Mouse (Mus musculus) MEL (cell line): ENCODE measurements around the gene Fibin. TPM values are rescaled to one million over a fixed set of nuclear protein-coding genes. Genes with fewer than 3 reads are reported as not detected.

Experiments used
- DNase-seq: peaks from one replicate; pipeline ENCODE4 v3.0.0; 2011; ENCODE audit warnings: low read depth, low spot score
- H3K27ac ChIP-seq: 2 replicates; pipeline ENCODE4 v1.5.1; 2012; ENCODE audit warnings: low read depth, mild to moderate bottlenecking, control low read depth, low read length, moderate library complexity; ENCODE audit not compliant: control insufficient read depth
- H3K27me3 ChIP-seq, 2 experiments: fragments of 150-350 bp in 1 of 2; sonication (generic) in 1 of 2; 2 replicates each; pipeline ENCODE4 v1.6.1; 2012; ENCODE audit warnings: low read length in 2 of 2, mild to moderate bottlenecking in 2 of 2, improper control_type of control experiment in 1 of 2, moderate library complexity in 1 of 2; ENCODE audit not compliant: insufficient read depth in 2 of 2, control insufficient read depth in 1 of 2
- H3K36me3 ChIP-seq, 2 experiments: 2 replicates each; pipeline ENCODE4 v1.6.1; 2012 to 2014; ENCODE audit warnings: low read length in 2 of 2, improper control_type of control experiment in 1 of 2, inconsistent platforms in 1 of 2, mild to moderate bottlenecking in 1 of 2; ENCODE audit not compliant: insufficient read depth in 2 of 2, control insufficient read depth in 1 of 2
- H3K4me1 ChIP-seq, 2 experiments: fragments of 150-350 bp in 1 of 2; sonication (generic) in 1 of 2; 2 replicates each; pipeline ENCODE4 v1.6.1; 2012; ENCODE audit warnings: low read length in 2 of 2, improper control_type of control experiment in 1 of 2, mild to moderate bottlenecking in 1 of 2; ENCODE audit not compliant: insufficient read depth in 2 of 2, control insufficient read depth in 1 of 2
- H3K4me3 ChIP-seq, 2 experiments: fragments of 150-350 bp in 1 of 2; sonication (generic) in 1 of 2; 2 replicates each; pipeline ENCODE4 v1.5.1; 2012; ENCODE audit warnings: low read depth in 2 of 2, low read length in 2 of 2, mild to moderate bottlenecking in 2 of 2, moderate library complexity in 2 of 2, control low read depth in 1 of 2, improper control_type of control experiment in 1 of 2; ENCODE audit not compliant: control insufficient read depth in 1 of 2, insufficient read depth in 1 of 2
- H3K79me2 ChIP-seq: 2 replicates; pipeline ENCODE4 v1.6.1; 2012; ENCODE audit warnings: mild to moderate bottlenecking, low read length, moderate library complexity; ENCODE audit not compliant: control insufficient read depth, poor library complexity, insufficient read depth
- H3K9ac ChIP-seq: 2 replicates; pipeline ENCODE4 v1.6.1; 2012; ENCODE audit warnings: low read depth, mild to moderate bottlenecking, control low read depth, low read length, moderate library complexity; ENCODE audit not compliant: control insufficient read depth, poor library complexity, severe bottlenecking
- H3K9me3 ChIP-seq: fragments of 150-350 bp; sonication (generic); replicated peaks from 2 replicates; pipeline ENCODE4 v1.6.1; 2012; ENCODE audit warnings: mild to moderate bottlenecking, low read length, improper control_type of control experiment, moderate library complexity; ENCODE audit not compliant: insufficient read depth
- BHLHE40 ChIP-seq: IDR thresholded peaks from 2 replicates; pipeline ENCODE4 v1.6.1; 2012; ENCODE audit warnings: low read depth, mild to moderate bottlenecking, inconsistent platforms, low read length, improper control_type of control experiment, borderline replicate concordance
- CHD1 ChIP-seq: IDR thresholded peaks from 2 replicates; pipeline ENCODE4 v1.6.1; 2012; ENCODE audit warnings: low read depth, mild to moderate bottlenecking, inconsistent platforms, low read length, improper control_type of control experiment
- CHD2 ChIP-seq: IDR thresholded peaks from 2 replicates; pipeline ENCODE4 v1.6.1; 2011; ENCODE audit warnings: low read length, improper control_type of control experiment
- ELF1 ChIP-seq: IDR thresholded peaks from 2 replicates; pipeline ENCODE4 v1.6.1; 2014; ENCODE audit warnings: low read depth, mild to moderate bottlenecking, inconsistent platforms, low read length, improper control_type of control experiment, moderate library complexity
- EP300 ChIP-seq, 2 experiments: IDR thresholded peaks; 2 replicates each; pipeline ENCODE4 v1.6.1; 2011; ENCODE audit warnings: improper control_type of control experiment in 2 of 2, low read length in 2 of 2, low read depth in 1 of 2, mild to moderate bottlenecking in 1 of 2
- GABPA ChIP-seq: IDR thresholded peaks from 2 replicates; pipeline ENCODE4 v1.6.1; 2012; ENCODE audit warnings: low read depth, mild to moderate bottlenecking, inconsistent platforms, low read length, improper control_type of control experiment, moderate library complexity
- GATA1 ChIP-seq: IDR thresholded peaks from 2 replicates; pipeline ENCODE4 v1.6.1; 2011; ENCODE audit warnings: low read depth, low read length, improper control_type of control experiment
- HCFC1 ChIP-seq: IDR thresholded peaks from 2 replicates; pipeline ENCODE4 v1.6.1; 2012; ENCODE audit warnings: low read depth, mild to moderate bottlenecking, inconsistent platforms, low read length, improper control_type of control experiment, moderate library complexity
- JUND ChIP-seq: IDR thresholded peaks from 2 replicates; pipeline ENCODE4 v1.6.1; 2011; ENCODE audit warnings: low read depth, mild to moderate bottlenecking, improper control_type of control experiment, low read length
- MAFK ChIP-seq: IDR thresholded peaks from 2 replicates; pipeline ENCODE4 v1.6.1; 2011; ENCODE audit warnings: low read depth, mild to moderate bottlenecking, low read length, improper control_type of control experiment, borderline replicate concordance
- MYB ChIP-seq: IDR thresholded peaks from 2 replicates; pipeline ENCODE4 v1.6.1; 2011; ENCODE audit warnings: mild to moderate bottlenecking, low read depth, low read length, improper control_type of control experiment
- MYC ChIP-seq: IDR thresholded peaks from 2 replicates; pipeline ENCODE4 v1.6.1; 2011; ENCODE audit warnings: low read depth, mild to moderate bottlenecking, low read length, improper control_type of control experiment, moderate library complexity
- NELFE ChIP-seq: IDR thresholded peaks from 2 replicates; pipeline ENCODE4 v1.6.1; 2011; ENCODE audit warnings: low read depth, low read length, improper control_type of control experiment
- POLR2AphosphoS5 ChIP-seq: IDR thresholded peaks from 2 replicates; pipeline ENCODE4 v1.6.1; 2012; ENCODE audit warnings: low read depth, borderline replicate concordance, mild to moderate bottlenecking, inconsistent platforms, low read length, moderate library complexity, mixed read lengths
- TAL1 ChIP-seq: IDR thresholded peaks from 2 replicates; pipeline ENCODE4 v1.6.1; 2012; ENCODE audit warnings: mild to moderate bottlenecking, inconsistent platforms, low read length, moderate library complexity, mixed read lengths
- TBP ChIP-seq: IDR thresholded peaks from 2 replicates; pipeline ENCODE4 v1.8.0; 2011; ENCODE audit warnings: low read depth, low read length, improper control_type of control experiment
- ZC3H11A ChIP-seq: IDR thresholded peaks from 2 replicates; pipeline ENCODE4 v1.6.1; 2012; ENCODE audit warnings: low read depth, mild to moderate bottlenecking, inconsistent platforms, low read length, improper control_type of control experiment
- ZMIZ1 ChIP-seq: IDR thresholded peaks from 2 replicates; pipeline ENCODE4 v1.6.1; 2012; ENCODE audit warnings: low read depth, mild to moderate bottlenecking, inconsistent platforms, low read length, improper control_type of control experiment, moderate library complexity
- ZNF384 ChIP-seq: IDR thresholded peaks from 2 replicates; pipeline ENCODE4 v1.6.1; 2012; ENCODE audit warnings: low read depth, mild to moderate bottlenecking, inconsistent platforms, low read length, improper control_type of control experiment
- polyA plus RNA-seq, 2 experiments: library from polyadenylated mRNA; stranded (reverse) in 1 of 2; unstranded in 1 of 2; fragments of >175 nt in 1 of 2; fragments of >200 nt in 1 of 2; gene quantifications; 2 replicates each; pipeline versions ENCODE4 v1.2.1 to v1.2.4; 2012; ENCODE audit warnings: low replicate concordance in 2 of 2, low read depth in 1 of 2; ENCODE audit not compliant: insufficient read length in 2 of 2, insufficient read depth in 1 of 2, missing spikeins in 1 of 2
- total RNA-seq: library from RNA; depleted of rRNA; stranded (reverse); fragments of 300-350 nt; gene quantifications from 2 replicates; pipeline ENCODE4 v1.2.3, GENCODE M21; 2012

Gene Fibin
- total and polyA plus RNA-seq, 3 experiments, result not detected

GRCm38 (mm10) chr2:110375475-110375874 lies 12.5 kb upstream of the Fibin start:
- H3K27ac ChIP-seq, result no peak overlapping the region
- no peaks in the 10 kb centered on the region for H3K79me2 ChIP-seq
- no peaks in the 10 kb centered on the region for H3K4me1 ChIP-seq
- DNase-seq, result no peak
- no peak overlapping the region for H3K9ac ChIP-seq
- TF ChIP-seq GATA1 (no peak), EP300 (IDR thresholded peaks at IDR 0.05; ENCODE audit: low read depth in 1 of 2, low read length in 2 of 2) (no peak), TBP (no peak), POLR2AphosphoS5 (no peak), GABPA (no peak), CHD1 (no peak), CHD2 (no peak)
- TF ChIP-seq, all 39 proteins: peak for 0
- Histone ChIP-seq H3K4me3 (no peak overlapping the region), H3K9me3 (no peaks in the 10 kb centered on the region), H3K36me3 (no peaks in the 10 kb centered on the region), H3K27me3 (no peaks in the 10 kb centered on the region)

GRCm38 (mm10) chr2:110373186-110373585 lies 10.2 kb upstream of the Fibin start:
- H3K9ac ChIP-seq, result no peak overlapping the region
- DNase-seq, result no peak
- H3K9me3 ChIP-seq, result no peaks in the 10 kb centered on the region
- no peaks in the 10 kb centered on the region for H3K36me3 ChIP-seq
- H3K4me3 ChIP-seq, result no peak overlapping the region
- no peak overlapping the region for H3K27ac ChIP-seq
- H3K79me2 ChIP-seq, result no peaks in the 10 kb centered on the region
- TF ChIP-seq ZNF384 (no peak), BHLHE40 (no peak), GABPA (no peak), NELFE (no peak), EP300 (IDR thresholded peaks at IDR 0.05; ENCODE audit: low read depth in 1 of 2, low read length in 2 of 2) (no peak), ZMIZ1 (no peak), TAL1 (no peak), MYC (no peak), JUND (no peak)
- H3K4me1 ChIP-seq, result no peaks in the 10 kb centered on the region
- H3K27me3 ChIP-seq, result no peaks in the 10 kb centered on the region

- H3K9me3 ChIP-seq, result no peaks in the 10 kb centered on the region
- H3K9ac ChIP-seq, result no peak overlapping the region
- H3K27me3 ChIP-seq, result no peaks in the 10 kb centered on the region
- no peaks in the 10 kb centered on the region for H3K36me3 ChIP-seq
- TF ChIP-seq HCFC1, result no peak
- TF ChIP-seq CHD1, result no peak
- TF ChIP-seq MYB, result no peak
- TF ChIP-seq TAL1, result no peak
- TF ChIP-seq MAFK, result no peak
- no peak for TF ChIP-seq ZC3H11A
- no peak for TF ChIP-seq ELF1
- TF ChIP-seq BHLHE40, result no peak
- TF ChIP-seq, all 39 proteins: peak for 0
- Histone ChIP-seq H3K4me3 (no peak overlapping the region), H3K4me1 (no peaks in the 10 kb centered on the region), H3K79me2 (no peaks in the 10 kb centered on the region), H3K27ac (no peak overlapping the region)
- no peak for DNase-seq
Measured at GRCm38 (mm10) chr2:110367382-110367887, 4.5 kb upstream of the Fibin start.
